Mouse (Mus musculus): Measurements from ENCODE around the gene Tgfbr3. TPM values are rescaled to one million over a fixed set of nuclear protein-coding genes. Genes with fewer than 3 reads are reported as not detected.

Tgfbr3 gene
- total and polyA plus RNA-seq, 2 experiments from 2014 or later = 3.4 to 14.3 TPM

DNA sequence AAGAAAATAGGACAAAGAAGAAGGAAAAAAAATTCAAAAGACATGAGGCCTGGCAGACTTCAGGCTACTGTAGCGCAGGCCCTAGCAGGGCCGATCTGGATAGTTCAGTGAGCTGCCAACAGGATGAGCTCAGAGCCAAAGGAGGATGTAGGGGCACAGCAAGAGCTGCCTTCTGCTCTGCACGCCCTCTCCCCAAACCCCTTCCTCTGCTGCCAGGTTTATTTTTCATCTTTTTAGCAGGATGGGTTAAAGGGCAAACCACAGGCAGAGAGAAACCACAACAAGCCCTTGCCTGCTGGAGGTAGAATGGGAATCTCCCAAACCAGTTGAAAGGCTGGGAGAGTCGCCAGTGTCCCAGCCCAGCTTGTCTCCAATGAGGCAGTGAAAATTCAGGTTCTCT lies 10.2 kb downstream of the Tgfbr3 start:
- peak; percentile 83 for ATAC-seq
- WGBS = 59% methylated on average over 4 of the region's 4 CpGs

DNA sequence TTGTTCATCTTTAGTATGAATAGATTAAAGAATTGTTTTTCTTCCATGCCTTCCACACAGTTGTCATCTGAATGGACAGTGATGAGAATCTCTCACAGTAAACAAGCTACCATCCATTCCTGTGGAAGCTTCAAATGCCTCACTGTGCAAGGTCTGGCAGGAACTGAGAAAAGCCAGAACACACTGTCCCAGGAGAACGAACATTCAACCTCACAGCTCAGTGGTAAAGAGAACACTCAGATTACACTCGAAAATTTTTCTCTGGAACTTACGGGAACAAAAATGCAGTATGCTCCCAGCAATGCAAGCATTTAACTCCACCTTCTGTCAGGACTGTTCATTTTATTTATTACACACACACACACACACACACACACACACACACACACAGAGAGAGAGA lies 13.2 kb downstream of the Tgfbr3 start:
- 74% methylated on average over 3 of the region's 3 CpGs for WGBS

More for the DNA sequence above, 10.2 kb downstream of the Tgfbr3 start:
- H3K36me3 ChIP-seq (ENCODE audit: insufficient read depth) = no peaks in the 10 kb centered on the region
- no peak for DNase-seq
- no peak overlapping the region for H3K27ac ChIP-seq (ENCODE audit: low read depth, low read length)
- no peaks in the 10 kb centered on the region for H3K4me1 ChIP-seq (ENCODE audit: insufficient read depth)
- TF ChIP-seq CTCF (IDR thresholded peaks at IDR 0.05; ENCODE audit: low read depth) = no peak
- no peaks in the 10 kb centered on the region for H3K9me3 ChIP-seq (ENCODE audit: low read length)
- H3K4me3 ChIP-seq (ENCODE audit: low read depth, low read length) = no peak overlapping the region
- H3K27me3 ChIP-seq (ENCODE audit: insufficient read depth, low read length) = no peaks in the 10 kb centered on the region; the same call in 1 of the 2 replicates
- H3K9ac ChIP-seq = no peak overlapping the region
- no peak overlapping the region for H3K4me2 ChIP-seq (ENCODE audit: low read depth)

DNA sequence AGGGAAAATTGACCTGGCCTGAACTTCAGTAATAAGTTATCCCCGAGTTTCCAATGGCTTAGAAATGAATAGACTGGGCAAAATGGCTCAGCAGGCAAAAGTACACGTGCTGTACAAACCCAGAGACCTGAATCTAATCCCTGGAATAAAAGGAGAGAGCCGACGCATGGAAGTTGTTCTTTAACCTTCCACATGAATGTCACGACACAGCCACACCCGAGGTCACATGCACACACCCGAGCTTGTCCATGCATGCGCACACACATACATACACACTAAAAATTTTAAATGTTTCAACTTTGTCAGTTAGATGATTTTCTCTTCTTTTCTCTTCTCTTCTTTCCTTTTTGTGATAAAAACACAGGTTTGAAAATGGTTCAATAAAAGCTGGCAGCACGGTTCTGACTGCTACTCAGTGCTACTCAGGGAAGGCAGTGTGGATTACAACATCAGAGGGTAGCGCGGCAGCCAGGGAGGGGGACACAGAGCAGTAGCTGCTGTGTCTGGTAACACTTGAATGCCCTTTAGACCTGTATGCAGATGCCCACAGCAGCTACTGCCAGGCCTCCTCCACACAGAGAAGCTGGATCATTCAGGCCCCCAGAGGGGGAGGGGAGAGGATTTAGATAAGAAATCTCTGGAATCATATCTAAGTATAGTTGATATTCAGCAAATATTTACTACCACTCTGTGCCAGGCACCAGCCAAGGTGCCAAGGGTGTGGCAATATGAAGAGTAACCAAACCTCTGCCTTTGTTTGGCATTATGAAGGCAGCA lies 17.0 kb downstream of the Tgfbr3 start:
- no peak overlapping the region for H3K9ac ChIP-seq
- no peak overlapping the region for H3K4me2 ChIP-seq (ENCODE audit: low read depth)
- peaks cover 10% of the 10 kb centered on the region for H3K27me3 ChIP-seq (ENCODE audit: insufficient read depth, low read length)
- H3K4me3 ChIP-seq (ENCODE audit: low read depth, low read length) = no peak overlapping the region
- DNase-seq = no peak
- ATAC-seq = no peak
- H3K9me3 ChIP-seq (ENCODE audit: low read length) = no peaks in the 10 kb centered on the region
- H3K27ac ChIP-seq (ENCODE audit: low read depth, low read length) = no peak overlapping the region
- WGBS = 36% methylated on average over 11 of the region's 11 CpGs
- no peaks in the 10 kb centered on the region for H3K4me1 ChIP-seq (ENCODE audit: insufficient read depth)
- TF ChIP-seq CTCF (IDR thresholded peaks at IDR 0.05; ENCODE audit: low read depth) = no peak
- no peaks in the 10 kb centered on the region for H3K36me3 ChIP-seq (ENCODE audit: insufficient read depth)

More for the DNA sequence above, 13.2 kb downstream of the Tgfbr3 start:
- no peak overlapping the region for H3K4me3 ChIP-seq (ENCODE audit: low read depth, low read length)
- H3K9ac ChIP-seq = no peak overlapping the region
- ATAC-seq = no peak
- H3K27me3 ChIP-seq (ENCODE audit: insufficient read depth, low read length) = peaks cover 2% of the 10 kb centered on the region; the same call in 1 of the 2 replicates
- H3K9me3 ChIP-seq (ENCODE audit: low read length) = no peaks in the 10 kb centered on the region
- no peak for DNase-seq
- TF ChIP-seq CTCF (IDR thresholded peaks at IDR 0.05; ENCODE audit: low read depth) = no peak
- no peaks in the 10 kb centered on the region for H3K36me3 ChIP-seq (ENCODE audit: insufficient read depth)
- H3K4me2 ChIP-seq (ENCODE audit: low read depth) = no peak overlapping the region
- no peak overlapping the region for H3K27ac ChIP-seq (ENCODE audit: low read depth, low read length)
- no peaks in the 10 kb centered on the region for H3K4me1 ChIP-seq (ENCODE audit: insufficient read depth)

DNA sequence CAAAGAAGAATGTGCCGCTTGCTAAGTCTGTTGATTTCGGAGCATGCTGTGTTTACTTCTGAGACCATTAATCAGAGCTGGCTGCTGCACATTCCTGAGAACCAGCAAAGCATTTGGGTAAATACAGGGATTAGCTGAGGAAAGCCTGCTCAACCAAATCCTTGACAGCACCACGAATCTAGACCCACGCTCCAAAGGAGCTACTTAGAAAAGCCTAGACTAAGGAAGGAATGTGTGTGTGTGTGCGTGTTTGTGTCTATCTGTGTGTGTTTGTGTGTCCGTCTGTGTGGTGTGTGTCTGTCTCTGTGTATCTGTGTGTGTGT lies 20.5 kb downstream of the Tgfbr3 start:
- TF ChIP-seq CTCF (IDR thresholded peaks at IDR 0.05; ENCODE audit: low read depth) = no peak
- no peaks in the 10 kb centered on the region for H3K36me3 ChIP-seq (ENCODE audit: insufficient read depth)
- H3K27me3 ChIP-seq (ENCODE audit: insufficient read depth, low read length) = peaks cover 10% of the 10 kb centered on the region
- 13% methylated on average over 6 of the region's 6 CpGs for WGBS
- no peak overlapping the region for H3K9ac ChIP-seq
- ATAC-seq (no peak), DNase-seq (no peak)
- no peak overlapping the region for H3K27ac ChIP-seq (ENCODE audit: low read depth, low read length)
- H3K4me1 ChIP-seq (ENCODE audit: insufficient read depth) = no peaks in the 10 kb centered on the region
- no peak overlapping the region for H3K4me2 ChIP-seq (ENCODE audit: low read depth)
- H3K9me3 ChIP-seq (ENCODE audit: low read length) = no peaks in the 10 kb centered on the region
- no peak overlapping the region for H3K4me3 ChIP-seq (ENCODE audit: low read depth, low read length)

DNA sequence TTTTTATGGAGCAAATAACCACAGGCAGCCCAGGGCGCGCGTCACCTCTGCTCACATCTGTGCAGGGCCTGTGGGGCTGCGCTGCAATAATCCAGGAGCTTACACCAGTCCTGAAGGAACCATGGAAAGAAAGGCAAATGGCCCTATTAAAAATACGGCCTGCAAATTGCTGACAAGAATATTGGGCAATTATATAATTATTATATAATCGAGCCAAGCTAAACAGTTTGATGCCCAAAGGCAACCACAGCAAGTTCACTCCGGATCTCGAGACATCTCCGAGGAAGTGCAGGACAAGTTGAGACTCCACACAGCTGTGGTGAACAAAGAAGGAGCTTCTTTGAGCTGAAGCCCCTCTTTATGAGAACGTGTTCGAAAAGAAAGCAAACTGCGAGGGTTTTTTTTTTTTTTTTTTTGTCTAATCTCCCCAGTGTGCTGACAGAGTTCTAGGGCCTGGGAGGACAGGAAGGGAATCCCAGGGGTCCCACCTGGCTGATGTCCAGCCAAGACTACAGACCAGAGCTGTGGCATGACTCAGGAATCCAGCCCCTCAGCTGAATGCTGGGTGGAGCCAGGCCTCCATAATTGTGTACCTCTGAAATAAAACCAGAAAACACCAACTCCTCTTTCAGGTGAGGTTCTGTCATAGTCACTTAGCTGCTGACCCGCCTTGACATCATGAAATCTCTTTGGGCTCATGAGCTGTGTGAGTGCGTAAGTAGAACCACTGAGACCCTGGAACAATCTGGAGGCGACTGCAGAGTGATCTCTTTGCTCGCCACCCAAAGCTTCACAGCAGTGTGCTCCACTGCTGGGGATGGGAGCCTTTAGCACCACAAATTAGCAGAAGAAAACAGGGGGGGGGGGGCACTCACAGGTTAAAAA lies 21.1 kb downstream of the Tgfbr3 start:
- ATAC-seq (no peak), DNase-seq (no peak)
- no peak overlapping the region for H3K4me3 ChIP-seq (ENCODE audit: low read depth, low read length)
- no peaks in the 10 kb centered on the region for H3K9me3 ChIP-seq (ENCODE audit: low read length)
- TF ChIP-seq CTCF (IDR thresholded peaks at IDR 0.05; ENCODE audit: low read depth) = no peak
- no peaks in the 10 kb centered on the region for H3K4me1 ChIP-seq (ENCODE audit: insufficient read depth)
- no peak overlapping the region for H3K4me2 ChIP-seq (ENCODE audit: low read depth)
- H3K36me3 ChIP-seq (ENCODE audit: insufficient read depth) = no peaks in the 10 kb centered on the region
- 38% methylated on average over 16 of the region's 16 CpGs for WGBS
- peaks cover 10% of the 10 kb centered on the region for H3K27me3 ChIP-seq (ENCODE audit: insufficient read depth, low read length)
- H3K9ac ChIP-seq = no peak overlapping the region
- H3K27ac ChIP-seq (ENCODE audit: low read depth, low read length) = no peak overlapping the region

DNA sequence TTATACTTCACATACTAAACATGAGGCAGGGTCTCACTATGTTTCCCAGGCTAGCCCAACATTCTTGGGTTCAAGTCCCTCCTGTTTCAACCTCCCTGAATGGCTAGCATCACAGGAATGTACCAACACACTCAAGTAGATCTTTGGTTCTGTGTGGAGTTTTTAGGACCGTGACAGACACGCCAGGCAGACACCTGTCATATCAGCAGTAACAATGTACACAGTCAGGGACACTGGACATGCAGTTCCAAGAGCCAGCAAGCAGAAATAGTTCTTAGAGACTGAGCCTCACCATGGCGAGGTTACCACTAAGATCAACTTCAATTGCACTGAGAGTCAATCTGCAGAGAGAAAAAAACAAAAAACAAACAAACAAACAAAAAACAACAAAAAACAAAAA lies 22.9 kb downstream of the Tgfbr3 start:
- Histone ChIP-seq H3K9me3 (ENCODE audit: low read length) (no peaks in the 10 kb centered on the region), H3K9ac (no peak overlapping the region), H3K4me1 (ENCODE audit: insufficient read depth) (no peaks in the 10 kb centered on the region), H3K4me3 (ENCODE audit: low read depth, low read length) (no peak overlapping the region), H3K4me2 (ENCODE audit: low read depth) (no peak overlapping the region), H3K27ac (ENCODE audit: low read depth, low read length) (no peak overlapping the region), H3K27me3 (ENCODE audit: insufficient read depth, low read length) (peaks cover 10% of the 10 kb centered on the region), H3K36me3 (ENCODE audit: insufficient read depth) (no peaks in the 10 kb centered on the region)
- WGBS = 88% methylated on average over 3 of the region's 3 CpGs
- no peak for TF ChIP-seq CTCF (IDR thresholded peaks at IDR 0.05; ENCODE audit: low read depth)
- DNase-seq (no peak), ATAC-seq (no peak)

Data from forebrain, postnatal 0 days (tissue).